Mouse (Mus musculus): ENCODE measurements around the gene Astn1. TPM values are rescaled to one million over a fixed set of nuclear protein-coding genes. Genes with fewer than 3 reads are reported as not detected.

Gene Astn1
- 0.22 and 0.46 TPM in 2 replicates for polyA plus RNA-seq (2011; ENCODE audit: insufficient read length, low read depth, missing spikeins)

GRCm38 (mm10) chr1:158361964-158362291, at the start of gene Astn1:
Astn1 (plus strand) TSS chr1:158362273.
- no peaks in the 10 kb centered on the region for H3K4me1 ChIP-seq (ENCODE audit: control insufficient read depth, insufficient read depth, low read length)
- H3K4me3 ChIP-seq (ENCODE audit: insufficient read depth, low read length) = no peak within 1 kb of the TSS
- no peak within 1 kb of the TSS for H3K27ac ChIP-seq (ENCODE audit: insufficient read depth, low read length)
- TF ChIP-seq CTCF (IDR thresholded peaks at IDR 0.05; ENCODE audit: borderline replicate concordance, insufficient read depth, low read length) = no peak
- TF ChIP-seq POLR2A (IDR thresholded peaks at IDR 0.05; ENCODE audit: low read depth, low read length) = no peak

GRCm38 (mm10) chr1:158323325-158323724, 38.7 kb upstream of the Astn1 start:
- no peak overlapping the region for H3K27ac ChIP-seq (ENCODE audit: insufficient read depth, low read length)
- no peak for TF ChIP-seq POLR2A (IDR thresholded peaks at IDR 0.05; ENCODE audit: low read depth, low read length)
- TF ChIP-seq CTCF (IDR thresholded peaks at IDR 0.05; ENCODE audit: borderline replicate concordance, insufficient read depth, low read length) = no peak
- no peaks in the 10 kb centered on the region for H3K4me1 ChIP-seq (ENCODE audit: control insufficient read depth, insufficient read depth, low read length)
- no peak overlapping the region for H3K4me3 ChIP-seq (ENCODE audit: insufficient read depth, low read length)

GRCm38 (mm10) chr1:158328126-158328525, 33.9 kb upstream of the Astn1 start:
- Histone ChIP-seq H3K4me3 (ENCODE audit: insufficient read depth, low read length) (no peak overlapping the region), H3K4me1 (ENCODE audit: control insufficient read depth, insufficient read depth, low read length) (no peaks in the 10 kb centered on the region), H3K27ac (ENCODE audit: insufficient read depth, low read length) (no peak overlapping the region)
- TF ChIP-seq POLR2A (IDR thresholded peaks at IDR 0.05; ENCODE audit: low read depth, low read length) = no peak

GRCm38 (mm10) chr1:158328839-158329238, 33.2 kb upstream of the Astn1 start:
- no peak overlapping the region for H3K27ac ChIP-seq (ENCODE audit: insufficient read depth, low read length)
- H3K4me1 ChIP-seq (ENCODE audit: control insufficient read depth, insufficient read depth, low read length) = no peaks in the 10 kb centered on the region
- no peak for TF ChIP-seq CTCF (IDR thresholded peaks at IDR 0.05; ENCODE audit: borderline replicate concordance, insufficient read depth, low read length)
- no peak for TF ChIP-seq POLR2A (IDR thresholded peaks at IDR 0.05; ENCODE audit: low read depth, low read length)
- no peak overlapping the region for H3K4me3 ChIP-seq (ENCODE audit: insufficient read depth, low read length)

- no peak for TF ChIP-seq POLR2A (IDR thresholded peaks at IDR 0.05; ENCODE audit: low read depth, low read length)
- no peak for TF ChIP-seq CTCF (IDR thresholded peaks at IDR 0.05; ENCODE audit: borderline replicate concordance, insufficient read depth, low read length)
- Histone ChIP-seq H3K4me3 (ENCODE audit: insufficient read depth, low read length) (no peak overlapping the region), H3K27ac (ENCODE audit: insufficient read depth, low read length) (no peak overlapping the region), H3K4me1 (ENCODE audit: control insufficient read depth, insufficient read depth, low read length) (no peaks in the 10 kb centered on the region)
Measured at GRCm38 (mm10) chr1:158343243-158343714, 18.8 kb upstream of the Astn1 start.

- H3K4me3 ChIP-seq (ENCODE audit: insufficient read depth, low read length) = no peak overlapping the region
- no peak overlapping the region for H3K27ac ChIP-seq (ENCODE audit: insufficient read depth, low read length)
- TF ChIP-seq POLR2A (IDR thresholded peaks at IDR 0.05; ENCODE audit: low read depth, low read length) (no peak), CTCF (IDR thresholded peaks at IDR 0.05; ENCODE audit: borderline replicate concordance, insufficient read depth, low read length) (no peak)
- peaks cover 3% of the 10 kb centered on the region; the same call in 1 of the 2 replicates for H3K4me1 ChIP-seq (ENCODE audit: control insufficient read depth, insufficient read depth, low read length)
Measured at GRCm38 (mm10) chr1:158353656-158354371, 8.3 kb upstream of the Astn1 start.

- Histone ChIP-seq H3K4me3 (ENCODE audit: insufficient read depth, low read length) (peak overlapping the region; percentile 45), H3K27ac (ENCODE audit: insufficient read depth, low read length) (no peak overlapping the region), H3K4me1 (ENCODE audit: control insufficient read depth, insufficient read depth, low read length) (peaks cover 3% of the 10 kb centered on the region; the same call in 1 of the 2 replicates)
- TF ChIP-seq POLR2A (IDR thresholded peaks at IDR 0.05; ENCODE audit: low read depth, low read length) = no peak
Measured at GRCm38 (mm10) chr1:158355177-158356050, 6.7 kb upstream of the Astn1 start.

- TF ChIP-seq POLR2A (IDR thresholded peaks at IDR 0.05; ENCODE audit: low read depth, low read length) = no peak
- TF ChIP-seq CTCF (IDR thresholded peaks at IDR 0.05; ENCODE audit: borderline replicate concordance, insufficient read depth, low read length) = no peak
- Histone ChIP-seq H3K4me3 (ENCODE audit: insufficient read depth, low read length) (peak within 1 kb of the TSS; percentile 45), H3K27ac (ENCODE audit: insufficient read depth, low read length) (no peak within 1 kb of the TSS), H3K4me1 (ENCODE audit: control insufficient read depth, insufficient read depth, low read length) (peaks cover 3% of the 10 kb centered on the region; the same call in 1 of the 2 replicates)
Measured at GRCm38 (mm10) chr1:158356051-158356461, 6.0 kb upstream of the Astn1 start, which contains the start of gene Brinp2. Brinp2 (minus strand) TSS chr1:158356326.

GRCm38 (mm10) chr1:158362292-158363101, 424 bp downstream of the Astn1 start:
- H3K27ac ChIP-seq (ENCODE audit: insufficient read depth, low read length) = no peak overlapping the region
- no peak overlapping the region for H3K4me3 ChIP-seq (ENCODE audit: insufficient read depth, low read length)
- H3K4me1 ChIP-seq (ENCODE audit: control insufficient read depth, insufficient read depth, low read length) = no peaks in the 10 kb centered on the region
- TF ChIP-seq POLR2A (IDR thresholded peaks at IDR 0.05; ENCODE audit: low read depth, low read length) (no peak), CTCF (IDR thresholded peaks at IDR 0.05; ENCODE audit: borderline replicate concordance, insufficient read depth, low read length) (no peak)
